Mouse (Mus musculus) adrenal gland, adult 18-20 months (tissue): ENCODE results near the gene Cttnbp2. TPM values are rescaled to one million over a fixed set of nuclear protein-coding genes. Genes with fewer than 3 reads are reported as not detected.

ENCODE experiments used
- DNase-seq, 2 experiments: peaks; one replicate each; pipeline ENCODE4 v3.0.0; 2021 to 2022; ENCODE audit warnings: low spot score in 2 of 2
- microRNA-seq, 2 experiments: library from miRNA; unstranded; fragments of <30 nt; microRNA quantifications; one replicate each; pipeline ENCODE4 v1.2.0; 2021; ENCODE audit warnings: borderline number of aligned reads in 2 of 2
- total RNA-seq, 2 experiments: library from RNA; stranded (reverse); gene quantifications; 1 replicate in 1 of 2; 2 replicates in 1 of 2; pipeline ENCODE4 v1.2.3; 2021

Gene Cttnbp2
- total RNA-seq, 2 experiments from 2014 or later: 65.9 to 88.8 TPM

GRCm38 (mm10) chr6:18338307-18338706 is 176.3 kb downstream of the Cttnbp2 start:
- no peak for DNase-seq

- DNase-seq: no peak
These were observed 179.2 kb downstream of the Cttnbp2 start for GRCm38 (mm10) chr6:18335393-18335792.

GRCm38 (mm10) chr6:18322950-18323349 is 191.7 kb downstream of the Cttnbp2 start:
- DNase-seq: no peak

Small RNAs within 50 kb of the gene (microRNA-seq; reads per million reads assigned to microRNA genes)
- gene Gm26233: 0 reads per million in 2 experiments
